Mouse (Mus musculus) lung, embryonic 15.5 days (tissue): ENCODE data around the gene 1300017J02Rik. TPM values are rescaled to one million over a fixed set of nuclear protein-coding genes. Genes with fewer than 3 reads are reported as not detected.

Source experiments
- ATAC-seq: fragments of 200-750 bp; cut with Nextera tagmentation; 2 replicates; pipeline ENCODE4 v1.8.0; 2017; ENCODE audit warnings: moderate number of reproducible peaks, borderline replicate concordance; ENCODE audit not compliant: low FRiP score, low TSS enrichment; ENCODE audit errors: extremely low read depth
- H3K27ac ChIP-seq: fragments of 300-500 bp; sonication (generic); 2 replicates; pipeline ENCODE4 v1.5.1; 2015; ENCODE audit warnings: moderate library complexity, mild to moderate bottlenecking, inconsistent platforms
- H3K27me3 ChIP-seq: fragments of 300-500 bp; sonication (generic); 2 replicates; pipeline ENCODE4 v1.6.1; 2015; ENCODE audit warnings: inconsistent platforms
- H3K36me3 ChIP-seq: fragments of 300-500 bp; sonication (generic); 2 replicates; pipeline ENCODE4 v1.6.1; 2015; ENCODE audit warnings: inconsistent platforms
- H3K4me1 ChIP-seq: fragments of 300-500 bp; sonication (generic); 2 replicates; pipeline ENCODE4 v1.6.1; 2015; ENCODE audit warnings: inconsistent platforms
- H3K4me2 ChIP-seq: fragments of 300-500 bp; sonication (generic); 2 replicates; pipeline ENCODE4 v1.6.1; 2015; ENCODE audit warnings: inconsistent platforms, mild to moderate bottlenecking, moderate library complexity
- H3K4me3 ChIP-seq: fragments of 300-500 bp; sonication (generic); 2 replicates; pipeline ENCODE4 v1.5.1; 2015; ENCODE audit warnings: mild to moderate bottlenecking, inconsistent platforms
- H3K9ac ChIP-seq: fragments of 300-500 bp; sonication (generic); 2 replicates; pipeline ENCODE4 v1.6.1; 2015; ENCODE audit warnings: inconsistent platforms
- H3K9me3 ChIP-seq: fragments of 300-500 bp; sonication (generic); 2 replicates; pipeline ENCODE4 v1.6.1; 2016; ENCODE audit warnings: inconsistent platforms
- WGBS: fragments of 180-500 bp; shearing (Covaris S2); methylation state at CpG from one replicate; pipeline ENCODE4 v1.1.7; 2015; 5-methylcytosine and 5-hydroxymethylcytosine counted together
- polyA plus RNA-seq: library from polyadenylated mRNA; unstranded; fragments of >200 nt; fragmentation: Nextera tagmentation; extraction: Ambion mirVana; gene quantifications from 2 replicates; pipeline ENCODE4 v1.2.1, GENCODE M21; 2015

1300017J02Rik gene
- polyA plus RNA-seq, 1 experiment from 2014 or later: 2.9 TPM

GRCm38 (mm10) chr9:103229037-103229867 lies 75.6 kb downstream of the 1300017J02Rik start:
- 77% methylated on average over 15 of the region's 15 CpGs for WGBS
- Histone ChIP-seq H3K9me3 (no peaks in the 10 kb centered on the region), H3K4me2 (0 out of 2 replicates have a peak overlapping the region, but pooled peaks have one; percentile 46), H3K4me1 (peaks cover 10% of the 10 kb centered on the region), H3K36me3 (no peaks in the 10 kb centered on the region), H3K27ac (no peak overlapping the region), H3K4me3 (no peak overlapping the region; the same call in 1 of the 2 replicates), H3K27me3 (no peaks in the 10 kb centered on the region), H3K9ac (no peak overlapping the region)
- ATAC-seq: no peak

- no peak overlapping the region for H3K27ac ChIP-seq
- no peaks in the 10 kb centered on the region for H3K27me3 ChIP-seq
- H3K4me2 ChIP-seq: no peak overlapping the region
- peaks cover 10% of the 10 kb centered on the region for H3K4me1 ChIP-seq
- H3K9me3 ChIP-seq: no peaks in the 10 kb centered on the region
- no peak overlapping the region for H3K9ac ChIP-seq
- no peak overlapping the region for H3K4me3 ChIP-seq
- 72% methylated on average over 13 of the region's 13 CpGs for WGBS
- ATAC-seq: no peak
- no peaks in the 10 kb centered on the region for H3K36me3 ChIP-seq
Observed at GRCm38 (mm10) chr9:103228370-103229003, 76.4 kb downstream of the 1300017J02Rik start.

- no peaks in the 10 kb centered on the region for H3K27me3 ChIP-seq
- no peak for ATAC-seq
- no peaks in the 10 kb centered on the region for H3K36me3 ChIP-seq
- peaks cover 10% of the 10 kb centered on the region for H3K4me1 ChIP-seq
- 92% methylated on average over 16 of the region's 16 CpGs for WGBS
- no peak overlapping the region for H3K9ac ChIP-seq
- no peak overlapping the region for H3K27ac ChIP-seq
- no peak overlapping the region for H3K4me3 ChIP-seq
- H3K4me2 ChIP-seq: no peak overlapping the region
- no peaks in the 10 kb centered on the region for H3K9me3 ChIP-seq
Observed at GRCm38 (mm10) chr9:103227760-103228159, 77.1 kb downstream of the 1300017J02Rik start.

GRCm38 (mm10) chr9:103226806-103227205 lies 78.1 kb downstream of the 1300017J02Rik start:
- WGBS: 86% methylated on average over 15 of the region's 15 CpGs
- Histone ChIP-seq H3K9me3 (no peaks in the 10 kb centered on the region), H3K9ac (no peak overlapping the region), H3K4me3 (no peak overlapping the region), H3K27ac (no peak overlapping the region), H3K4me1 (peaks cover 10% of the 10 kb centered on the region), H3K27me3 (no peaks in the 10 kb centered on the region), H3K4me2 (no peak overlapping the region), H3K36me3 (no peaks in the 10 kb centered on the region)
- no peak for ATAC-seq

GRCm38 (mm10) chr9:103225464-103225863 lies 79.4 kb downstream of the 1300017J02Rik start:
- no peak for ATAC-seq

GRCm38 (mm10) chr9:103224721-103225120 lies 80.2 kb downstream of the 1300017J02Rik start:
- Histone ChIP-seq H3K4me2 (no peak overlapping the region), H3K4me1 (no peaks in the 10 kb centered on the region), H3K36me3 (no peaks in the 10 kb centered on the region), H3K9ac (no peak overlapping the region), H3K27me3 (no peaks in the 10 kb centered on the region), H3K9me3 (no peaks in the 10 kb centered on the region), H3K27ac (no peak overlapping the region), H3K4me3 (no peak overlapping the region)
- no peak for ATAC-seq
- 86% methylated on average over 7 of the region's 7 CpGs for WGBS

More at GRCm38 (mm10) chr9:103225464-103225863, 79.4 kb downstream of the 1300017J02Rik start:
- Histone ChIP-seq H3K36me3 (no peaks in the 10 kb centered on the region), H3K4me3 (no peak overlapping the region), H3K4me2 (no peak overlapping the region), H3K9me3 (no peaks in the 10 kb centered on the region), H3K27ac (no peak overlapping the region), H3K9ac (no peak overlapping the region), H3K4me1 (peaks cover 6% of the 10 kb centered on the region), H3K27me3 (no peaks in the 10 kb centered on the region)
- WGBS: 63% methylated on average over 3 of the region's 3 CpGs

DNA sequence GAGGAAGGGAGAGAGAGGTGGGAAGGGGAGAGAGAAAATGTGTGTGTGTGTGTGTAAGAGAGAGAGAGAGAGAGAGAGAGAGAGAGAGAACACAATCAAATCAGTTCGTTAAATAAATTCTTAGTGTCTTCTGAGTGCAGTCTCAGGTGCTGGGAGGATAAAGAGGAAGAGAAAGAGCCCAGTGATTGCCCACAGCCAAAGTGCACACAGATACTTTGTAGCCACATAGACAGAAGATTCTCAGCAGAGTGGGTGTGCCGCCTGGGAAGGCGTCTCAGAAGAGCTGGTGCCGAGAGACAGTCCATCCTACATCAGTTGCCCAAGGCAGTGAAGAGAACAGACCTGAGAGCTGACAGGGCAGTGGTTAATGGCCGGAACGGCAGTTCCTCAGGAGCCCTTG lies 90.6 kb downstream of the 1300017J02Rik start:
- 68% methylated on average over 6 of the region's 6 CpGs for WGBS
- H3K36me3 ChIP-seq: no peaks in the 10 kb centered on the region
- H3K4me1 ChIP-seq: 0 out of 2 replicates have a peak, but pooled peaks cover 4% of the 10 kb centered on the region
- H3K9me3 ChIP-seq: no peaks in the 10 kb centered on the region
- H3K4me2 ChIP-seq: no peak overlapping the region
- H3K9ac ChIP-seq: no peak overlapping the region
- no peak overlapping the region for H3K27ac ChIP-seq
- H3K4me3 ChIP-seq: no peak overlapping the region
- no peak for ATAC-seq
- H3K27me3 ChIP-seq: no peaks in the 10 kb centered on the region

GRCm38 (mm10) chr9:103213631-103214030 lies 91.3 kb downstream of the 1300017J02Rik start:
- Histone ChIP-seq H3K4me2 (no peak overlapping the region), H3K27me3 (no peaks in the 10 kb centered on the region), H3K9ac (no peak overlapping the region), H3K27ac (no peak overlapping the region), H3K9me3 (no peaks in the 10 kb centered on the region), H3K4me3 (no peak overlapping the region), H3K36me3 (no peaks in the 10 kb centered on the region), H3K4me1 (0 out of 2 replicates have a peak, but pooled peaks cover 4% of the 10 kb centered on the region)
- 77% methylated on average over 2 of the region's 2 CpGs for WGBS
- ATAC-seq: no peak

- Histone ChIP-seq H3K27ac (no peak overlapping the region), H3K9ac (no peak overlapping the region), H3K27me3 (no peaks in the 10 kb centered on the region), H3K4me1 (0 out of 2 replicates have a peak, but pooled peaks cover 4% of the 10 kb centered on the region), H3K4me3 (peak overlapping the region; percentile 25; the same call in 1 of the 2 replicates), H3K36me3 (no peaks in the 10 kb centered on the region), H3K9me3 (no peaks in the 10 kb centered on the region), H3K4me2 (peak overlapping the region; percentile 38)
- WGBS: 58% methylated on average over 28 of the region's 28 CpGs
- no peak for ATAC-seq
Observed at GRCm38 (mm10) chr9:103212654-103213420, 92.0 kb downstream of the 1300017J02Rik start.

DNA sequence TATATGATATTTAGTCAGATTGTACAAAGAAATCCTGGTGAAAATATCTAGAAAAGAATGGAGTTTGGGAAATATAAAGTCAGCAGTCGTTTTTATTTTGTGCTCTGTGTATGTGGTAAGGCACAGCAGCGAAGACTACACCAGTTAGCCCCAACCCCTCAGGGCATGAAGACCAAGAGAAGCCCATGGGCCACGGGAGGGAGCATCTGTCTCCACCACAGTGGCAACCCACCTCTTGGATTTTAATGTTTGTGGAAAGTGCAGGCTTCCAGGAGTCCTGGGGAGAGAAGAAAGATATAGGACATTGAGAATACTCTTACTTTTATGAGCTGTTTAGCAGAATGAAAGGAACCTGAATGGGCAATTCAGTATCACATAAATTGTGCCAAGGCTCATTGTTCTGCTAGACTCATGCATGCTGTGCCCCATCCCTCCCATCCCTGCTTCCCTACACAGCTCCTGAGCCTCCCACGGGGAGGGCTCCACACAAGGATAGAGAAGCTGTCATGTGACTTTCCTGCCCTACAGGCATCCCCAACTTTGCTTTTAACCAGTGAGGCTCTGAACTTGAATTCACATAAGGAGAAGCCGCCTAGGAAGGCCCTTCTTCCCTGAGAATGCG lies 96.0 kb downstream of the 1300017J02Rik start:
- Histone ChIP-seq H3K4me1 (peaks cover 4% of the 10 kb centered on the region; the same call in 1 of the 2 replicates), H3K9me3 (no peaks in the 10 kb centered on the region), H3K4me3 (no peak overlapping the region), H3K4me2 (no peak overlapping the region), H3K36me3 (no peaks in the 10 kb centered on the region), H3K9ac (no peak overlapping the region), H3K27ac (no peak overlapping the region), H3K27me3 (no peaks in the 10 kb centered on the region)
- 63% methylated on average over 6 of the region's 6 CpGs for WGBS
- no peak for ATAC-seq

DNA sequence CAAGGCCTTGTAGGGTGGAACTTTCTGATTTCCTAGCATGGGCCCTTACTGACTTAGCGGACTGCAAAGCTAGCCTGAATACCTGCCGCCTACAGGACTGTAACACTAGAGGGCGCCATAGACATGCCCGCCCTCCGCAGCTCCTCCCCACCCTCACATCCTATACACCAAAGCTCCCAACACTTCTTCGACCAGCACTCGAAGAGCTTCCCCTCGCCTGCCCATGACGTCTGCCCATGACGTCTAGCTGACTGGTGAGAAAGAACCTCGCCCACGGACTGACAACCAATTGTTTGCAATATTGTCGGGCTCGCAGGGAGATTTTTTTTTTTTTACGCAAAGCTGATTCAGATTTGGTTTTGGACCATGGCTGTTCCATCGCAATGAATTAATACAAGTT lies 97.0 kb downstream of the 1300017J02Rik start:
- ATAC-seq: peak; percentile 90
- H3K27me3 ChIP-seq: no peaks in the 10 kb centered on the region
- no peak overlapping the region for H3K27ac ChIP-seq
- H3K4me3 ChIP-seq: peak overlapping the region; percentile 10
- H3K9me3 ChIP-seq: no peaks in the 10 kb centered on the region
- no peaks in the 10 kb centered on the region for H3K36me3 ChIP-seq
- WGBS: 10% methylated on average over 16 of the region's 16 CpGs
- peak overlapping the region; percentile 51 for H3K4me2 ChIP-seq
- H3K9ac ChIP-seq: peak overlapping the region; percentile 19; the same call in 1 of the 2 replicates
- H3K4me1 ChIP-seq: peaks cover 4% of the 10 kb centered on the region; the same call in 1 of the 2 replicates
